In genomic region chr1:73964151-73964743, GRCm38 (mm10) we compare ENCODE assay signal across 10 mouse cellular contexts.
DNase-seq lines count a peak whose midpoint lies in the region; ATAC-seq and TF ChIP-seq lines count a peak whose summit lies in the region.
"Had no signal": no experiment of that assay in that cellular context is flagged by ENCODE, and none has a peak within 500 bp of the region (broad histone marks: within the 10 kb centered on the region; RNA-seq: fewer than 3 reads in every experiment).

No protein-coding gene starts in this region.

- no peak for ATAC-seq in hindbrain, embryonic 14.5 days (ENCODE audit: low FRiP score)
- ATAC-seq in midbrain, embryonic 11.5 days (ENCODE audit: low FRiP score) = no peak
- ATAC-seq in heart, postnatal 0 days (ENCODE audit: insufficient read depth, low read depth) = no peak
- ATAC-seq: activated CD4-positive, CD25-positive, alpha-beta regulatory T cell, adult 4 months had no signal

- H3K9ac ChIP-seq in hindbrain, embryonic 14.5 days = no peak overlapping the region
- no peak overlapping the region for H3K9ac ChIP-seq in midbrain, embryonic 11.5 days (ENCODE audit: low read length)
- peak overlapping the region; percentile 52; the same call in 1 of the 2 replicates for H3K9ac ChIP-seq in heart, postnatal 0 days (replicated peaks; ENCODE audit: low read depth, low read length)

- TF ChIP-seq POLR2A in small intestine, adult 2 months (IDR thresholded peaks at IDR 0.05; ENCODE audit: low read depth, low read length) = no peak

- TF ChIP-seq EP300 in heart, postnatal 0 days (IDR thresholded peaks at IDR 0.05; ENCODE audit: low read depth) = no peak

- no peak overlapping the region for H3K4me2 ChIP-seq in hindbrain, embryonic 14.5 days (replicated peaks)
- no peak overlapping the region for H3K4me2 ChIP-seq in midbrain, embryonic 11.5 days
- 0 out of 2 replicates have a peak overlapping the region, but pooled peaks have one; percentile 78 for H3K4me2 ChIP-seq in heart, postnatal 0 days (ENCODE audit: low read depth, low read length)

- no peaks in the 10 kb centered on the region for H3K27me3 ChIP-seq in hindbrain, embryonic 14.5 days (ENCODE audit: control insufficient read depth, insufficient read depth, low read length)
- H3K27me3 ChIP-seq in hindbrain, embryonic 10.5 days (ENCODE audit: insufficient read depth, poor library complexity, severe bottlenecking) = peaks cover 8% of the 10 kb centered on the region; the same call in 1 of the 2 replicates
- H3K27me3 ChIP-seq in midbrain, embryonic 10.5 days (ENCODE audit: low read depth, poor library complexity, severe bottlenecking) = peaks cover 6% of the 10 kb centered on the region; the same call in 1 of the 2 replicates
- H3K27me3 ChIP-seq in midbrain, embryonic 11.5 days (ENCODE audit: control insufficient read depth, insufficient read depth, low read length) = no peaks in the 10 kb centered on the region
- no peaks in the 10 kb centered on the region for H3K27me3 ChIP-seq in heart, postnatal 0 days (ENCODE audit: control insufficient read depth, insufficient read depth, low read length)
- H3K27me3 ChIP-seq in small intestine, adult 2 months (ENCODE audit: control insufficient read depth, insufficient read depth, low read length) = no peaks in the 10 kb centered on the region

- no peak for TF ChIP-seq CTCF in heart, postnatal 0 days (IDR thresholded peaks at IDR 0.05; ENCODE audit: low read depth)
- TF ChIP-seq CTCF in small intestine, adult 2 months (IDR thresholded peaks at IDR 0.05; ENCODE audit: extremely low read depth, insufficient read length, insufficient replicate concordance, low read depth, low read length) = no peak

- H3K4me3 ChIP-seq in hindbrain, embryonic 14.5 days (replicated peaks; ENCODE audit: low read length) = no peak overlapping the region
- H3K4me3 ChIP-seq in hindbrain, embryonic 10.5 days = no peak overlapping the region
- H3K4me3 ChIP-seq in midbrain, embryonic 10.5 days = no peak overlapping the region
- H3K4me3 ChIP-seq in midbrain, embryonic 11.5 days (ENCODE audit: low read depth, low read length) = no peak overlapping the region
- H3K4me3 ChIP-seq in heart, postnatal 0 days (ENCODE audit: low read depth, low read length) = no peak overlapping the region
- H3K4me3 ChIP-seq in small intestine, adult 2 months (ENCODE audit: low read depth, low read length) = no peak overlapping the region

- 78% methylated on average over 5 of the region's 5 CpGs for WGBS in hindbrain, embryonic 14.5 days
- WGBS in hindbrain, embryonic 10.5 days = 80% methylated on average over 5 of the region's 5 CpGs
- 84% methylated on average over 5 of the region's 5 CpGs for WGBS in midbrain, embryonic 10.5 days
- 81% methylated on average over 5 of the region's 5 CpGs for WGBS in midbrain, embryonic 11.5 days
- WGBS in heart, postnatal 0 days = 60% methylated on average over 5 of the region's 5 CpGs
- WGBS in small intestine, adult 2 months = 75% methylated on average over 5 of the region's 5 CpGs

- H3K27ac ChIP-seq in hindbrain, embryonic 14.5 days = peak overlapping the region; percentile 73
- H3K27ac ChIP-seq in hindbrain, embryonic 10.5 days = no peak overlapping the region
- 0 out of 2 replicates have a peak overlapping the region, but pooled peaks have one; percentile 72 for H3K27ac ChIP-seq in midbrain, embryonic 10.5 days (replicated peaks)
- no peak overlapping the region for H3K27ac ChIP-seq in midbrain, embryonic 11.5 days (ENCODE audit: low read depth, low read length)
- H3K27ac ChIP-seq in heart, postnatal 0 days (ENCODE audit: low read depth) = peak overlapping the region; percentile 96
- 0 out of 2 replicates have a peak overlapping the region, but pooled peaks have one; percentile 5 for H3K27ac ChIP-seq in small intestine, adult 2 months (ENCODE audit: insufficient read depth, low read depth, low read length)

- H3K4me1 ChIP-seq in hindbrain, embryonic 14.5 days (replicated peaks; ENCODE audit: control insufficient read depth, insufficient read depth, low read length) = peaks cover 34% of the 10 kb centered on the region
- peaks cover 62% of the 10 kb centered on the region for H3K4me1 ChIP-seq in hindbrain, embryonic 10.5 days (replicated peaks)
- H3K4me1 ChIP-seq in midbrain, embryonic 10.5 days = peaks cover 47% of the 10 kb centered on the region
- peaks cover 20% of the 10 kb centered on the region for H3K4me1 ChIP-seq in midbrain, embryonic 11.5 days (ENCODE audit: control insufficient read depth, insufficient read depth, low read length)
- H3K4me1 ChIP-seq in heart, postnatal 0 days (ENCODE audit: control insufficient read depth, insufficient read depth) = peaks cover 90% of the 10 kb centered on the region
- peaks cover 2% of the 10 kb centered on the region for H3K4me1 ChIP-seq in small intestine, adult 2 months (ENCODE audit: control insufficient read depth, insufficient read depth, insufficient read length, low read length)

- H3K9me3 ChIP-seq in hindbrain, embryonic 14.5 days (ENCODE audit: control insufficient read depth, low read length) = no peaks in the 10 kb centered on the region
- H3K9me3 ChIP-seq in hindbrain, embryonic 10.5 days = no peaks in the 10 kb centered on the region
- H3K9me3 ChIP-seq in midbrain, embryonic 10.5 days (replicated peaks) = no peaks in the 10 kb centered on the region
- H3K9me3 ChIP-seq in midbrain, embryonic 11.5 days (ENCODE audit: control insufficient read depth, low read length) = no peaks in the 10 kb centered on the region
- H3K9me3 ChIP-seq in heart, postnatal 0 days (replicated peaks; ENCODE audit: control insufficient read depth, low read length) = no peaks in the 10 kb centered on the region

- no peaks in the 10 kb centered on the region for H3K36me3 ChIP-seq in hindbrain, embryonic 14.5 days (replicated peaks; ENCODE audit: control insufficient read depth, insufficient read depth)
- H3K36me3 ChIP-seq in hindbrain, embryonic 10.5 days = no peaks in the 10 kb centered on the region
- H3K36me3 ChIP-seq in midbrain, embryonic 10.5 days = no peaks in the 10 kb centered on the region
- H3K36me3 ChIP-seq in midbrain, embryonic 11.5 days (ENCODE audit: control insufficient read depth, insufficient read depth, low read length) = no peaks in the 10 kb centered on the region
- H3K36me3 ChIP-seq in heart, postnatal 0 days (replicated peaks; ENCODE audit: control insufficient read depth, insufficient read depth, low read length) = peaks cover 41% of the 10 kb centered on the region
- no peaks in the 10 kb centered on the region for H3K36me3 ChIP-seq in small intestine, adult 2 months (ENCODE audit: control insufficient read depth, insufficient read depth, low read length)

- DNase-seq in hindbrain, embryonic 14.5 days (ENCODE audit: low spot score) = no peak
- no peak for DNase-seq in hindbrain, embryonic 10.5 days (ENCODE audit: low spot score)
- DNase-seq in midbrain, embryonic 10.5 days (ENCODE audit: low spot score) = no peak
- no peak for DNase-seq in midbrain, embryonic 11.5 days (ENCODE audit: low spot score, missing footprints)
- DNase-seq in heart, postnatal 0 days (ENCODE audit: low spot score) = no peak
- DNase-seq in cerebellum, postnatal 36 days = no peak
- no peak for DNase-seq in adrenal gland, postnatal 10 days
- DNase-seq: liver had no signal

Comparison
In these comparisons a context has a peak if more than half of its experiments do, and no peak if none do; other contexts are left out.
1. H3K27ac ChIP-seq: peak in hindbrain, embryonic 14.5 days (single experiment), midbrain, embryonic 10.5 days (single experiment), heart, postnatal 0 days (single experiment) and small intestine, adult 2 months (single experiment); none in hindbrain, embryonic 10.5 days (single experiment) and midbrain, embryonic 11.5 days (single experiment).